Mouse (Mus musculus) MEL-GATA-1-ER (cell line): ENCODE data around the gene Ttc8.
"Not testable (repeated sequence)": the region's sequence is repeated elsewhere in the genome, so short reads cannot be mapped to it uniquely, and the experiment has no call there.

ENCODE experiments used
- DNase-seq: peaks from one replicate; pipeline ENCODE4 v3.0.0-alpha.2; 2012; ENCODE audit warnings: low read depth; ENCODE audit errors: extremely low read depth

The Ttc8 gene

DNA sequence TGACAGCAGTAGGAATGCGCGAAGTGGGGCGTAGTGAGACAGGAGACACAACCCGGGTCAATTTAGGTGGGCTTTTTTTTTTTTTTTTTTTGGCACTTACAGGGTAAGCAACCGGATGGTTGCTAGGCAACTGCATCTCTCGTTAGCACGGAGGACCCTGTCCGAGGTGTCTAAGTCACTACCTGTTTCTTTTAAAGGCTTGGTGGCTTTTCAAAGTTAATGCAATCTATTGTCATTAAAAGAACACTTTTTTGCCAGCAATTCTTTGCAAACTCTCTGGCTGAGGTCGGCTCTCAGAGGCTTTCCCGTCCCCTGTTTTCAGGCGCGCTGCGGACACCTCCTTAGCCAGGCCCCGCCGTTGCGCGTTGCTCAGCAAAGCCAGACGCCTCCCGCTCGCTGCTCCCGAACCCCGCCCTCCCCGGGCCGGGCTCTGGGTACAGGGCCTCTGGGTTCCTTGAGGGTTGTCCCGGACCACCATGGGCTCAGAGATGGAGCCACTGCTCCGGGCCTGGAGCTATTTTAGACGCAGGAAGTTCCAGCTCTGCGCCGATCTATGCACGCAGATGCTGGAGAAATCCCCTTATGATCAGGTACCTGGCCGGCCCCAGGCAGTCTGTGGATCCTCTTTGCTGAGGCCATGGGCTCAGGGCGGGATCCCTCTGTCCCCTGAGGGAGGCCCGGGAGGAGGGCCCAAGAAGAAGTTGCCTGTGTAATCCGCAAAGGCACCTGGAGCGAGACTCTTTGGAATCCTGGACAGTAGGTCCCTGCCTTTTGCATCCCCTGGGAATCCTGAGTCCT lies at the start of gene Ttc8:
TSS of gene Ttc8 (plus strand) at position 381 of the 798 bp plus-strand sequence.
- DNase-seq: no peak

DNA sequence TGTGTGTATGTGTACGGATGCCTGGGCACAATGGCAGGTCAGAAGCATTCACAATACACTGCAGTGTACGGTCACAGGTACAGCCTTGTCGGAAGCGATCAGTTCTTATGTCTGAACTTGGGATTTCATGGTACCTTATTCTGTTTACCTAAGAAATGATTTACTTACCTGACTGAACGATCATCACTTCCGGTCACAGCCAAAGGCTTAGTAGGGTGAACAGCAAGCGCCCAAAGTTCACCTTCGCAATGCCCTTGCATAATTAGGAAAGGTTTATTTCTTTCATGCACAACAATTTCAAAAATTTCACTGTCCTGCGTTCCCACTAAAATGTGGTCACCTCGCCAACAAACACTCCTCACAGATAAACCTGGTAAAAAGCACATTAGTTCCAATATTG lies 47.5 kb upstream of the Ttc8 start:
- DNase-seq: no peak

DNA sequence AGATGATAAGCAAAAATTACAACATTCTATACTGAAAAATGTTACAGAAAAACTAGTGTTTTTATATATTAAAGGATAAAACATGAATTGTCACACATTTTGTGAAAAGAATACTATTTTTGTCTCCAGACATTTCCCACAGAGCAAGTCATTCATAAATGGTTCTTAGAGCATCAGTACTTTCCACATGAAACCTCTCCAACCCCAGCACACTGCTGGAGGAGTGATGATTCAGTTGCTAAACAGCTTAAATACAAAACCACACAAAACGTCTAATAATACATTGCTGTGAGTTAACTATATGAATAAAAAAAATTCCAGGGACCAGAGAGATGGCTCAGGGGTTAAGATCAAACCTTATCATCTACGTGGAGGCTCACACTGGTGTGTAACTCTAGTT lies 45.2 kb upstream of the Ttc8 start:
- no peak for DNase-seq

DNA sequence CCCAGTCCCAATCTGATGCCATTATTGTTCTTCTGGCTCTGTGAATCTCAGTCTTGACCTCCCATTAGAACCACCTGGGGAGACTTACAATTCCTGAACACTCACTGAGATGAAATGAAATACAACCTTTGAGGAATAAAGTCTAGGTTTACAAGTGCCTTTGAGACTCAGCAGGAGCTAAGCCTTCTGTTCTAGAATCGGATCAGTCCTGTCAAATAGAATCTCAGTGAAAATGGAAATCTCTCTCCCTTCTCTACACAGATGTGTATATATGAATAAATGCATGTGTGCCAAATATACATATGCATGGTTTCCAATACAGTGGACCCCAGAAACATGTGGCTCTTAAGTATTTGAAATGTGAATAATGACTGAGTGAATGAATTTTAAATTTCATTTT lies 41.7 kb upstream of the Ttc8 start:
- no peak for DNase-seq

DNA sequence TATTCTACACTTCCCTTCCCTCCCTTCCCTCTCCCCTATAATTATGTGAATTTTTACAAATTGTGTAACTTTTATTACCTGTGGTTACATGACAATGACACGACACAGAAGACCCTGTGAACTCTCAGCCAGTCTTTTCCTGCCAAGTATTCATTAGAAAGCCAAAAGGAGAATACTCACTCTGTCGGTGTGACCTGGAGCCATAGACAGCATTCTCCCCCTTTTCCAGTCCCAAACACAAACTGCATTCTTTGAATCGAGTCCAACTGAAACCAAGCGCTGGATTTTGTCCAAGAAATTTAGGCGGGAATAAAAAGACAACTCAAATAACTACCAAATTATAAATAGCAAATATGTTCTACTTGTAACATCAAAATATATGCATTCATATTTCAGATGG lies 38.6 kb upstream of the Ttc8 start:
- DNase-seq: no peak

DNA sequence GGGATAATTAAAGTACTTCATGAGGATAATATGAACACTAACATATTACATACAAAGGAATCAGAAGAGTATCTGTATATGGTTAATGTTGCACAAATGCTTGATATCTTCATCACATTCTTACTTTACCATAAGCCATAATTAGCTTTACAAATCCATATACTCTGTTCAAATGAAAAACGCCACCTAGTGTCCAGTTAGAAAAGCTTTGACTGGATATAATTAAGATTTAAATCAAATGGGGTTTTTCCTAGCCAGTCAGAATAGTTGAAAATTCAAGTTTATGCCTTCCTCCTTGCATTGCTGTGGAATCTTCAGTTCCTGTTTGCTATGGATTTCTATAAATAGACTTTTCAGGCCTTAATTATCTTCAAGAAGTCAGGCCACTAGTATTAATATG lies 35.9 kb upstream of the Ttc8 start:
- DNase-seq: peak; percentile 44

DNA sequence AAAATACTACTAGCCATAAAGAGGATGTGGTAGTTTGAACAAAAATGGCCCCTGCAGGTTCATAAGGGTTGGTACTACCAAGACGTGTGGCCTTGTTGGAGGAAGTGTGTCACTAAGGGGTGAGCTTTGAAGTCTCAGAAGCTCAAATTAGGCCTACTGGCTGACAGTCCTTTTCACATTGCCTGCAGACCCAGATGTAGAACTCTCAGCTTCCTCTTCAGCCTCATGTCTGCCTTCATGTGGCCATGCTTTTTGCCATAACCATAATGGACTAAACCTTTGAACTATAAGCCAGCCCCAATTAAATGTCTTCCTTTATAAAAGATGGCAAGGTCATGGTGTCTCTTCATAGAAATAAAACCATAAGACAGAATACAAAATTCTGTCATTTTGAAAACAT lies 23.6 kb upstream of the Ttc8 start:
- DNase-seq: no peak

DNA sequence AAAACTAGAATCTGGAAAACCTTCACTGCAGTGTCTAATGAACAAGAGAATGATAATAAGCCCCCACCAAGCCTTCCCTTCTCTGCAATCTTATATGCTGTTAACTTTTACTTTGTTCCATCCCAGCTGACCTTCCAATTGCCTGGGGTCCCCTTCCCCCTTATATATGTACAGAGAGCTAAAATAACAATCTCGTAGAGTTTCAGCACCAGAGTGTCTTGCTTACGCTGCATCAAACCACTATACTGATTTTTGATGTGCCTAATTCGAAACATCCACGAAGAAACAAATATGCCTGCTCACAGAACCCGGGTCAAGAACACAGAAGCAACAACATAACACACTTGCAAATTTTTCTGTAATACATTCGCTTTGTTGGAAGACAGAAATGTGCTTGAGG lies 20.7 kb upstream of the Ttc8 start:
- DNase-seq: no peak

DNA sequence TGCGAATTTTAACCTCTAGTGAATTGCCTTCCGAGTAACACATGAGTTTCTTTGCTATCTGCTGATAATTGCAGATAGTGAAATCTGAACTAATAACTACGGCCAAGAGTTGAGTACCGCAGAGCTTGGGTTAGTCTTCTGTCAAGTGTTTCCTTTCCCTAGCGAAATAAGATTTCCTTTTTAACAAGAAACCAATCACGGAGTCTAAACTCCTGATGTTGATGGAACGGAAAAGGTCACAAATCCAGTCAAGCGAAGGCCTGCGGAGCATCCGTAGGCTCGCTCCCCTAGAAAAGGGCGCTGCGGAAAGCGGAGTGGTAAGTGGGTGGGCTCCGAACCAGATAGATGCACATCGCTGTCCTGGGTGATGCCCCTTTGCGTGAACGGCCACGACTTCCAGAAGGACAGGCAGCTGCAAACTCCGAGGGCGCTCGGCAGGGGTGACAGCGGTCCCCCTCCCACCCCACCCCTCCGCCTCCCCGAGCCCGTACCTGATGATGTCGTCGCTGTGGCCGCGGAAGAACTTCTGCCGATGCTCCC lies 20.0 kb upstream of the Ttc8 start:
- peak; percentile 18 for DNase-seq

DNA sequence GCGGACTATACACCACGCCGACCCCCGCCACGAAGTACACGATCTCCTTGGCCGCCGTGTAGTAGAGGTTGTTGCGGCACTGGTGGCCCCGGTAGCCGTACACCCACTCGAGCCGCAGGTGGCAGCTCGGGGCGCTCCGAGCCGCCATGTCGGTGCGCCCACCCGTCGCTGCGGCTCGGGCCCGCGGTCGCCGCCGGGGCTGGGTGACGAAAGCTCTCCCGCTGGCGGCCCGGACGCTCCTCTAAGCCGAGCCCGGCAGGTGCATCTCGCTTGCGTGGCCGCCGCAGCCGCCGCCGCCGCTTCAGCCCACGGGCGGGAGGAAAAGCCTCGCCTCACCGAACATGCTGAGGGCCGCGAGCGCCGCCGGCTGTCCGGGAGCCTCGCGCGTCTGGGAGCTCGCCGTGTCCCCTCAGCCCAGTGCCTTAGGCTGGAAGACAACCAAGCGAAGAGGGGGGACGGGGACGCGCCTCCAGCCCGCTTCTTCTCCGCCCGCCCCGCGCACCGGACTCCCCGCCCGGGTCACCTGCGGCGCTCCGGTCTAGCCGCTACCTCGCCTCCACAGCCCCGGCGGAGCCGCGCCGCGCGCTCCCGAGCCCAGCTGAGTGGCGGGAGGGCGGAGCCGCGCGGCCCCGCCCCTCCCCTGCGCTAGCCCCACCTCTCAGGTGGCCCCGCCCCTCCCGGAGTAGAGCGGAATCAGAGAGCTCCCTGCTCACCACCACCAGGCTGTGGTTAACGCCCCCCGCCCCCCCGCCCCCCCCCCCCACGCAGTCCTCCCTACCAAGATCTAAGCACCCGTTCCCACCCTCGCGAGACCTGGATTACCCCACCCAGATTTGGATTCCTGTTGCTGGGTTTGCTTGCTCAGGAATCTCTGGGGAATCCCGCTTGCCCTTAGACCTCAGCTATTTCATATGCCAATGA lies 19.2 kb upstream of the Ttc8 start, which contains the start of gene Eml5:
TSS of gene Eml5 (minus strand) at position 604 of the 921 bp plus-strand sequence.
- DNase-seq: peak; percentile 53

DNA sequence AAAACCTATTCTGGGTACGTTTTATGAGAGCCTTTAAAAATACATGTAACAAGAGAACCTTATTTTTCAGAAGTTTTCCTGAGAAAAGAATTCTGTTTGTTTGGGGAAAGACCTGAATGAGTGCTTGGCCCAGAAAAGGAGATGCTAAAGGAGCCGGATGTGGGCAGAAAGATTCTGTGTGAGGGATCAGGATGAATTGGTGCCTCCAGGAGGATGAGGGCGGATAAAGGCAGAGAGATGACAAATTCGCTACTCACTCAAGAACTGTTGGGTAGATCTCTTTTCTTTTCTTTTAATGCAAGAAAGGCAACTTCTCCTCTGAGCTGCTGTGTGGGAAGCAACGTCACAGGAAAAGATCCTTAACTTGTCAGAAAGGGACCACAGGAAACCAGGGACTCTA lies 14.9 kb upstream of the Ttc8 start:
- DNase-seq: no peak

DNA sequence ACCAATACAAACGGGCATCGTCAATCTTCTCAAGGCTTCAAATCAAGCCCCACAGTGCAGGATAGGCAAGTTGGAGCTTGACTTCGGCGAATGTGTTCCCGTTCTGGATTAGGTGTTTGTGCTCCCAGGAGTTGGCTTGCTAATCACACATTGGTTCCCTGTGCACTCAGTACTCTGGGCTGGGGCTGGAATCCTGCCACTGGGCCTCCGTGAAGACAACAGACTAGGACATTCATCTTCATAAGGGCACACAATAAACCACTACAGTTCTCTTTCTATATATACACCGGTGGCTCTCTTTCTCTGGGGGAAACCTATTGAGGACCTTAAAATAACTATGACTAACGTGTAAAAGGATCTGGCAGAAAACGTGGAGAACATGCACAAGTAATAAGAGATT lies 10.3 kb upstream of the Ttc8 start:
- DNase-seq: no peak

DNA sequence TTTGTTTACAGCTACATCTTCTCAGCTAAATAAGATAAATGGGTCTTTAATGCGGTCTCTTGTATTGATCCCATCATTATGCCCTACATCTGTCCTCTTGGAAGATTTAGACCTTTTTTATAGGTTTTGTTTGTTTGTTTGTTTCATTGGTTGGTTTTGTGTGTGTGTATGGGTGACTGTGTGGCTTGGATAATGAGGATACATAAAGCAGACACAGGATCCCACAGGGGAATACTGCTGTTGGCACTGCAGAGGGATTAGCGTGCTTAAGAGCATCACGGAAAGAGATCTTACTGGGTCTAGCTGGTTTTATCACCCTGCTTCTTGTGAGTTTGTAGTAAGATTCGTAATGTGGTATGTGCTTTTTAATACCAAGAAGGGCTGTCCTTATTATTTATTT lies 10.8 kb downstream of the Ttc8 start:
- DNase-seq: no peak

DNA sequence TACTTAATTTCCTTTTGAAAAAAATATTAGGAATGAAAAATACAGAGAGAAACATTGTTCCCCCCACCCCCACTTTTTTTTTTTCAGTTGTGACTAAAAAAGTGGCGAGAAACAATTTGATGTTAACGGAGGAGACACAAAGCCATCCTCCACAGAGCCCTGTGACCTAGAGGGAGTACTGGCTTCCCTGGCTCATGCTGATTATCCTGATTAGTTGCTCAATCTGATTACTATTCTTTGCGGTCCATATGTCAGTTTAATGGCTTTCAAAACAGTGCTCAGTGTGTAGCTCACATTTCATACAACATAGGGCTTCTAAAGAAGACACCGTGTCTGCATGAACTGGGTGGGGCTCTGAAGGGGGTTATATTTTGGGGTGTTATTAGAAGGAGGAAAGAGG lies 12.1 kb downstream of the Ttc8 start:
- DNase-seq: no peak

DNA sequence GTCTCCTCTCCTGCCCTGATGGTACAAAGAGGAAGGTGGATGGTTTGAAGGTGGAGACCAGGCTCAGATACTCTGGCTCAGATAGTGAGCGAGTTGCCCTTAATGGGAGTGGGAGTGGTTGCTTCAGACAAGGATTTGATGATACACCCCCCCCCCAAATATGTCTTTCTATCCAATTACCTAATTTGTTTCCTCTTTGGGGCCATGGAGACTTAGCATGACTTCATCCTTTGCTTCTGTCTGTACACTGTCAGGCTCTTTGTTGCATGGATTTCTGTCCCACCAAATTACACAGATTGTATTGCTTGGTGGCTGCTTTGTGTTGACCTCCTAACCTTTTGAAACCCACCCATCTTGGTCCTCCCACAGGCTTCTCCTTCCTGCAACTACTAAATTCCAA lies 12.5 kb downstream of the Ttc8 start:
- no peak for DNase-seq

DNA sequence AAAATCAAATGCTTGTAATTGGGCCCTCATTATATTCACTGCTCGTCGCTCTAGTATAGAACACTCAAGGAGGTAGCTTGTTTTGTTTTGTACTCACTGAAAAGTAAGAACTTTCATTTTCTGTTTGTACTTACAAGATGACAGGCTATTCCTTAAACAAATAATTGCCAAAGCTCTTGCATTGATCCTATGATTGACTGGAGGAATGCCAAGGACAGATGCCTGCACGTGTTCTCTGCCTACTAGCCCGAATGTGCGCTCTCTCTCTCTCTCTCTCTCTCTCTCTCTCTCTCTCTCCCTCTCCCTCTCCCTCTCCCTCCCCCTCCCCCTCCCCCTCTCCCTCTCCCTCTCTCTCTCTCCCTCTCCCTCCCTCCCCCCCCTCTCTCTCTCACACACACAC lies 30.9 kb downstream of the Ttc8 start:
- DNase-seq: not testable (repeated sequence)

DNA sequence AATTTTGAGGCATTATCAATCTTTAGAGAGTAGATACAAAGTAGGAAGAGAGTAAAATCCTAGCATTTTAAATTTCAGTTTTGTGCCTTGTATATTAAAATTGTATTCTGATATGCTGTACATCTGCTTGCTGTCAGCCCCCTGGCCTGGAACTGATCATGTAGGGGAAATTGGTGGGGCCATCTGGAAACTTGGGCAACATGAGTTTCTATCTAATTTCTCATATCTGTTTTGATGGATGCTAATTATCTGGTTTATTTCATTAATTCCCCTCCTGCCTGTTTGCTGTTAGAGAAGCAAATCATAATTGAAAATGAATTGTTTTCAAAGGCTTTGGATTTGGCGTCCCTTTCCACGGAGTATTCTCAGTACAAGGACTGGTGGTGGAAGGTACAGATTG lies 36.6 kb downstream of the Ttc8 start:
- DNase-seq: no peak

DNA sequence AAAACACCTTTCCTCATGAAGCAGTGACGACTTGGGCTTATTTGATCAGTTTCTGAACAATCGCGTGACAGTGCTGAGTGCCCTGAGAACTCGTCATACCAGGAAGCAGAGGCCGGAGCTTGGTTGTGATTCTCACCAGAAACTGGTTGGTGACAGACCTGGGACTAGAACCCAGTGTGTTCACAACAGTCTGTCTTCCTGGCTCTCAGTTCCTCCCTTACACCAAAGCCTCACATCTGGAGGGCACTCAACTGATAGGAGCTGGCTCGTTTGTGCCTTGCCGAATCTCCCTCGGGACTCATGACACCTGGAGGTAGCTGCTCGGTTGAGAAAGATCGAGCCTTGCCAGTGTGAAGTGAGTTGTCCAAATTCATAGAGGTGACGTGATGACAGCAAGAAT lies 37.1 kb downstream of the Ttc8 start:
- DNase-seq: no peak

DNA sequence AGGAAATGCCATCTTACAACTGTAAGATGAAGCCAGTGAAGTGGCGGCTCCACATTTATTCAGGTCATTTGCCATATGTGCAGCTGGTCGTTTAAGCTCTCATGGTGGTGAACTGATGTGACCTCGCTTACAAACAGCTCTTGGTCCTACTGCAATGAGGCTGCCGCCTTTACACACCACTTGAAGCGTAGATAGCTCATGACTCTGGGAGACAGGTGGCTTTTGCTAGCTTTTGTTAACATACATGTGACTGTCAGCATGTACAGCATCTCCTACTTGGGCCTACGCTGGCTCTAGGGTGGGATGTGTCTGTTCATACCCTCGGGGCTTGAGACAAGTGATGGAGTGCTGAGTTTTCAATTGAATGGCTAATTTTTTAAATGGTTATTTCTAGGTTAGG lies 40.6 kb downstream of the Ttc8 start:
- no peak for DNase-seq

DNA sequence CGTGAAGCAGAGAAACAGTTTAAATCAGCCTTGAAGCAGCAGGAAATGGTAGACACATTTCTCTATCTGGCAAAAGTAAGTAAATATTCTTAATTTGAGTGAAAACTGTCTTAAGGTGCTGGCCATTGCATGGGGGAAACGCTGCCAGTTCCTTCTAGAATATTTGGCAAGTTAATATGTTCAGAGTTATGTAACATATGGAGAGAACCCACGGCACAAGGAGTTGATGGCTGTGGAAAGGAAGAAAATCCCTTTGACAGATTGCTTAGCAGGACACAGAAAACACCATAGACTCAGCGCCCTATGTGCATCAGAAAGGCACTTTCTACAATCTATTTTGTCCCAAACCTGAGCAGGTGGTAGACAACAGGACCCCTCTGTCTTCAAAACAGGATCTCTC lies 41.0 kb downstream of the Ttc8 start:
- DNase-seq: no peak

DNA sequence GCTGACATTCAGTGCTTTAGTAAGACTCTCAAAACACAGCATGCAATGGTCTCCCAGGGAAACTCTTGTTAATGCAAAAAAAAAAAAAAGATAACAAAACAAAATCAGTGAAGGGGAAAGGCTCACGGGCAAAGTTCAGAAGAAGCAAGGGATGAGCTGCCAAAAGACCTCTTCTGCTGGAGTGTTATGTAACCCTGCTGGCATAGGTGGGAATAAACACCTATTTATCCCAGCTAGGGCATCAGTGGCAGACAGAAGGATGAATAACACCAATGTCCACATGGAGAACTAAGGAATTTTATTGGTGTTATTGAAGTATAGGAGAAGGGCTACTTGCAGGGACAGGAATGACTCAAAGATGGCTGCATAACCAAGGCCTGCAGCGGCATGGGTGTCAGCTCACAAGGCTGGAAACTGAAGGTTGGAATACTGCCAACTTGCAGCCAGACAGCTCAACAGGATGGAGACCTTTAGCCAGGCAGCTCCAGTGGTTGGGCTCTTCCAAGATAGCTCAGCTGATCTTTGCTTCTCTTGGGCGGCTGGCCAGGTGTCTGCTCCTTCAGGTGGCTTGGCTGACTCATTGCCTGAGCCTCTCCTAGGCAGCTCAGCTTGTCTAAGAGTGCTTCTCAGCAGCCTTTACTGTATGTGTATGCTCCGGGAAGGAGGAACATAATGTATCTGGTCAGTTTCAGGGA lies 45.2 kb downstream of the Ttc8 start:
- no peak for DNase-seq

DNA sequence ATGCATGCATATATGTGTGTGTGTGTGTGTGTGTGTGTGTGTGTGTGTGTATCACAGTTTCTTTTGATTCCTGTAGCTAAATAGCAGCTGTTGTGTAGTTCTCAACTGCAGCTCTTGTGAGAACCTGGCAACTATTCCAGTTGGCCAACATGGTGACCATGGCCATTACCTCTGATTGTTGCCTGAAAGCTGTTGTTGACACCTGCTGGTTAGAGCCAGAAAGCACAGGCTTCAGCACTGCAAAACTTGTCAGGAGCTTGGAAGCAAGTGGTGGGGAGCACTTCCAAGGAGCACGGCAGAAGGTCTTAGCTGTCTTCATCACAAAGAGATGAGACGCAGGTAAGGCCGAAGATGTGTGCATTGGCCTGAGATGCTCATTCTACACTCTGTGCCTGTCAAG lies 51.9 kb downstream of the Ttc8 start:
- DNase-seq: no peak
